Mouse (Mus musculus) stomach, embryonic 16.5 days (tissue): ENCODE measurements around the gene Gipc2. TPM values are rescaled to one million over a fixed set of nuclear protein-coding genes. Genes with fewer than 3 reads are reported as not detected.
A peak's percentile ranks its signal among the peaks of the same experiment; 100 is the strongest.
"Not testable (repeated sequence)": the region's sequence is repeated elsewhere in the genome, so short reads cannot be mapped to it uniquely, and the experiment has no call there.

Experiments used
- ATAC-seq: fragments of 200-750 bp; cut with Nextera tagmentation; 2 replicates; pipeline ENCODE4 v1.8.0; 2017; ENCODE audit warnings: moderate number of reproducible peaks, moderate TSS enrichment; ENCODE audit not compliant: insufficient read depth, low FRiP score
- H3K27ac ChIP-seq: fragments of 300-500 bp; sonication (generic); 2 replicates; pipeline ENCODE4 v1.5.1; 2014; ENCODE audit warnings: low read length
- H3K27me3 ChIP-seq: fragments of 300-500 bp; sonication (generic); 2 replicates; pipeline ENCODE4 v1.6.1; 2014; ENCODE audit warnings: low read length, control low read depth, mixed read lengths; ENCODE audit not compliant: control insufficient read depth, insufficient read depth
- H3K36me3 ChIP-seq: fragments of 300-500 bp; sonication (generic); 2 replicates; pipeline ENCODE4 v1.6.1; 2014; ENCODE audit warnings: low read length; ENCODE audit not compliant: control insufficient read depth, insufficient read depth
- H3K4me1 ChIP-seq: fragments of 300-500 bp; sonication (generic); 2 replicates; pipeline ENCODE4 v1.6.1; 2014; ENCODE audit warnings: low read length, control low read depth, mixed read lengths; ENCODE audit not compliant: control insufficient read depth, insufficient read depth
- H3K4me2 ChIP-seq: fragments of 300-500 bp; sonication (generic); 2 replicates; pipeline ENCODE4 v1.6.1; 2014; ENCODE audit warnings: low read depth, low read length, mixed read lengths
- H3K4me3 ChIP-seq: fragments of 300-500 bp; sonication (generic); replicated peaks from 2 replicates; pipeline ENCODE4 v1.5.1; 2014; ENCODE audit warnings: mild to moderate bottlenecking, low read length
- H3K9ac ChIP-seq: fragments of 300-500 bp; sonication (generic); 2 replicates; pipeline ENCODE4 v1.6.1; 2014; ENCODE audit warnings: low read length
- H3K9me3 ChIP-seq: fragments of 300-500 bp; sonication (generic); replicated peaks from 2 replicates; pipeline ENCODE4 v1.6.1; 2016; ENCODE audit warnings: low read length, control low read depth; ENCODE audit not compliant: control insufficient read depth
- WGBS: fragments of 180-500 bp; shearing (Covaris S2); extraction: QIAGEN DNeasy Blood & Tissue Kit; methylation state at CpG from one replicate; pipeline ENCODE4 v1.1.7; 2014; 5-methylcytosine and 5-hydroxymethylcytosine counted together
- polyA plus RNA-seq: library from polyadenylated mRNA; unstranded; fragments of >200 nt; fragmentation: Nextera tagmentation; extraction: Ambion mirVana; gene quantifications from 2 replicates; pipeline ENCODE4 v1.2.1, GENCODE M21; 2015

Gene Gipc2
- polyA plus RNA-seq, 1 experiment from 2014 or later = 59.9 TPM

DNA sequence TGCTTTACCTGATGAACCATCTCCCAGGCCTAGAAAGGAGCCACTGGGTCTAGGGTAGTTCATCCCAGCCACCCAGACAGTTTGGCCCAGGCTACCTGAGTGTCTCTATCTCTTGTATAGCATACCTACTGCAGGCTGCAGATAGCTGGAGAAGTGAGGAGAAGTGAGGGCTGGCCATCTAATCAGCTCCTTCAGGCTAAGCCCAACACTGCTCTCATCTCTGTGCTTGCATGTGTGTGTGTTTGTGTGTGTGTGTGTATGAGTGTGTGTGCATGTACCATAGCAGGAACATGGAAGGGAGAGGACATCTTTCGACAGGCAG is 13.6 kb downstream of the Gipc2 start:
- no peak overlapping the region for H3K4me3 ChIP-seq
- H3K4me1 ChIP-seq = peaks cover 10% of the 10 kb centered on the region; the same call in 1 of the 2 replicates
- WGBS = 81% methylated on average over 1 of the region's 1 CpGs
- H3K27ac ChIP-seq = no peak overlapping the region
- H3K27me3 ChIP-seq = no peaks in the 10 kb centered on the region
- no peak overlapping the region for H3K9ac ChIP-seq
- ATAC-seq = 0 out of 2 replicates have a peak, but pooled peaks have one; percentile 19
- H3K36me3 ChIP-seq = no peaks in the 10 kb centered on the region
- H3K4me2 ChIP-seq = no peak overlapping the region
- no peaks in the 10 kb centered on the region for H3K9me3 ChIP-seq

GRCm38 (mm10) chr3:152151725-152152482 is 14.1 kb downstream of the Gipc2 start:
- Histone ChIP-seq H3K4me2 (peak overlapping the region; percentile 28), H3K9ac (no peak overlapping the region), H3K4me1 (peaks cover 14% of the 10 kb centered on the region; the same call in 1 of the 2 replicates), H3K36me3 (no peaks in the 10 kb centered on the region), H3K27me3 (no peaks in the 10 kb centered on the region), H3K4me3 (no peak overlapping the region), H3K9me3 (no peaks in the 10 kb centered on the region), H3K27ac (no peak overlapping the region)
- peak; percentile 65 for ATAC-seq
- 59% methylated on average over 21 of the region's 29 CpGs for WGBS

DNA sequence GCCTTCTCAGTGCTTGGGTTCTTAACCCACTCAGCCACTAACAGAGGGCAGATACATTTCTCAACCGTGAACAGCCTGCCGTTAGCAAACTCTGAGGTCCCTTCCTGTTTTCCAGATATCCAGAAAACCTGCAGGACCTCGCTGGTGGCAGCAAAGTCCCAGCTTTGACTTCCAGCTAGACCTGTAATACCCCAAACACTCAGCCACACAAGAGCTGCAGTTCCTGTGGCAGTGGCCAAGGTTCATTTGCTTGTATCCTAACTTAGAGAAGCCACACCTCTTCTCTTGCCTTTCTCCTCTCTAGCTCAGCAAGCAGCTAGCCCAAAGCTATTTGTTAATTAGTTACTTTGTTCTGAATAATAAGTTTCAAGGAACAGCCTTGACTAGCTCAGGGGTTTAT is 16.2 kb downstream of the Gipc2 start:
- Histone ChIP-seq H3K9me3 (no peaks in the 10 kb centered on the region), H3K9ac (no peak overlapping the region), H3K4me1 (peaks cover 15% of the 10 kb centered on the region; the same call in 1 of the 2 replicates), H3K4me2 (no peak overlapping the region), H3K27me3 (no peaks in the 10 kb centered on the region), H3K36me3 (no peaks in the 10 kb centered on the region), H3K4me3 (no peak overlapping the region), H3K27ac (peak overlapping the region; percentile 8)
- WGBS = 39% methylated on average over 3 of the region's 3 CpGs
- no peak for ATAC-seq

- 56% methylated on average over 7 of the region's 7 CpGs for WGBS
- no peaks in the 10 kb centered on the region for H3K36me3 ChIP-seq
- peaks cover 15% of the 10 kb centered on the region; the same call in 1 of the 2 replicates for H3K4me1 ChIP-seq
- H3K27ac ChIP-seq = peak overlapping the region; percentile 8; the same call in 1 of the 2 replicates
- H3K27me3 ChIP-seq = no peaks in the 10 kb centered on the region
- H3K4me3 ChIP-seq = no peak overlapping the region
- H3K4me2 ChIP-seq = no peak overlapping the region
- ATAC-seq = no peak
- H3K9me3 ChIP-seq = no peaks in the 10 kb centered on the region
- no peak overlapping the region for H3K9ac ChIP-seq
These were observed 16.6 kb downstream of the Gipc2 start for GRCm38 (mm10) chr3:152149449-152149848.

- no peak overlapping the region for H3K9ac ChIP-seq
- no peak overlapping the region for H3K4me3 ChIP-seq
- H3K36me3 ChIP-seq = no peaks in the 10 kb centered on the region
- no peaks in the 10 kb centered on the region for H3K27me3 ChIP-seq
- H3K4me2 ChIP-seq = no peak overlapping the region
- H3K27ac ChIP-seq = no peak overlapping the region
- H3K9me3 ChIP-seq = no peaks in the 10 kb centered on the region
- H3K4me1 ChIP-seq = peaks cover 12% of the 10 kb centered on the region; the same call in 1 of the 2 replicates
- peak; percentile 63; the same call in 1 of the 2 replicates for ATAC-seq
- WGBS = 54% methylated on average over 12 of the region's 12 CpGs
These were observed 18.8 kb downstream of the Gipc2 start for GRCm38 (mm10) chr3:152147085-152147831.

DNA sequence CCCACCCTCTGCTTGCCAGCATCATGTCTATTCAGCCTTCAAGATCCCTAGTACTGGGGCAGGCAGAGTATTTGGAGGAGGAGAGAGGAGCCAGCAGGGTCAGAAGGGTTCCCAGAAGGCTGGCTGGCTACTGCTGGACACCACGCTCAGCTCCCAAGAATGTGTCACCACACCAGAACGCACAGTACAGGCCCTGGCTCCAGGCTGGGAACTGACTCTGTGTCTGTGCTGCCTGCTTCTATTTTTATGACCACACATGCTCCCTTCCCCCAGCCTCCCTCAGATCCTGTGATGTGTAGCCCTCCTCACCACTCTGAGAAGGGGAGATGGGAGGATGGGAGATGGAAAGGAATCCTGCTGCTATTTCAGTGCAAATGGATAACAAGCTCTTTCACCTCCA is 20.8 kb downstream of the Gipc2 start:
- peak; percentile 67 for ATAC-seq
- Histone ChIP-seq H3K9me3 (no peaks in the 10 kb centered on the region), H3K36me3 (no peaks in the 10 kb centered on the region), H3K4me2 (no peak overlapping the region), H3K4me3 (no peak overlapping the region), H3K4me1 (peaks cover 8% of the 10 kb centered on the region; the same call in 1 of the 2 replicates), H3K9ac (no peak overlapping the region), H3K27ac (no peak overlapping the region), H3K27me3 (no peaks in the 10 kb centered on the region)
- WGBS = 49% methylated on average over 2 of the region's 2 CpGs

DNA sequence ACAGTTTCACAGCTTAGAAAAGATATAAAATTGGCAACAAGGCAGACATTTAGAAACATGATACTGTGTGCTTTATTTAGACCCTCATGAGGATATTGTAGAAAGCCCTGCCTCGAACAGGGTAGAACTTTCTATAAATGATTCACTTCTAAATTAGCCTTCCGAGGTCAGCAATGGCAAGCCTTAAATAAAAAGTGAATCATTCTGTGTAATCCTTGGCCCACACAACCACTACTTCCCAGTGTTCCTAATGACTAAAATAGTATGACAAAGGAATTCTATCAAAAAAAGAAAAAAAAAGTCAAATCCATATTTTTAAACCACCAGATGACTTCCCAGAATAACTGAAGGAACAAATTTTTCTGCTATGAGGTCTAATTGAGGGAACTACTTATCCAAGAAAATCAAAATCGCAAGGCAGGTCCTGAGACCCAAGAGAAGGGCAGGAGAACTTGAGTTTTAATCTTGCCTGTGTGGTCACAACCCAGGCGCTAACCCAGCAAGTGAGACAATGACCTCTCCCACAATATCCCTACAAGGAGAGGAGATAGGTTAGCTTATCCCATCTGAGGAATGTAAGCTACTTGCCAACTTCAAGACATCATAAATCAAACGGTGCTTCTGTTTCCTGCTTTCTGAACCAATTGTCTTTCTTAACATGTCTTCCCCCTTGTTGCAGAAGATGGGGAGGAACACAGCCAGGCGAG is 22.9 kb downstream of the Gipc2 start:
- H3K9me3 ChIP-seq = no peaks in the 10 kb centered on the region
- 49% methylated on average over 6 of the region's 6 CpGs for WGBS
- 0 out of 2 replicates have a peak overlapping the region, but pooled peaks have one; percentile 21 for H3K27ac ChIP-seq
- peaks cover 8% of the 10 kb centered on the region; the same call in 1 of the 2 replicates for H3K4me1 ChIP-seq
- H3K4me3 ChIP-seq = no peak overlapping the region
- no peaks in the 10 kb centered on the region for H3K27me3 ChIP-seq
- H3K9ac ChIP-seq = no peak overlapping the region
- no peak overlapping the region for H3K4me2 ChIP-seq
- ATAC-seq = no peak
- H3K36me3 ChIP-seq = no peaks in the 10 kb centered on the region

- 63% methylated on average over 3 of the region's 3 CpGs for WGBS
- H3K27me3 ChIP-seq = no peaks in the 10 kb centered on the region
- no peak overlapping the region for H3K27ac ChIP-seq
- H3K9me3 ChIP-seq = no peaks in the 10 kb centered on the region
- no peaks in the 10 kb centered on the region for H3K36me3 ChIP-seq
- peaks cover 3% of the 10 kb centered on the region; the same call in 1 of the 2 replicates for H3K4me1 ChIP-seq
- H3K9ac ChIP-seq = no peak overlapping the region
- no peak for ATAC-seq
- H3K4me3 ChIP-seq = no peak overlapping the region
- no peak overlapping the region for H3K4me2 ChIP-seq
These were observed 23.9 kb downstream of the Gipc2 start for GRCm38 (mm10) chr3:152142146-152142545.

DNA sequence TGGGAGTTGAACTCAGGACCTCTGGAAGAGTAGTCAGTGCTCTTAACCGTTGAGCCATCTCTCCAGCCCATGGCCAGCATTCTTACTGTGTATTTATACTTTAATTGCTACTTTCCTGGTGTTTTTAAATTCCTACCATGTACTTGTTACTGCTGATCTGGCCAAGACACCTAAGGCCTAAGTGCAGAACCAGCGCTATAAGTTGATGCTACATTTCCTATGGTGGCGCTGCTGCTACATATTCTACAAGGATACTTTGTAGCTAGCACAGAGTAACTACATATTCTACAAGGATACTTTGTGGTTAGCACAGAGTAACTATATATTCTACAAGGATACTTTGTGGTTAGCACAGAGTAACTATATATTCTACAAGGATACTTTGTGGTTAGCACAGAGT is 26.7 kb downstream of the Gipc2 start:
- H3K27me3 ChIP-seq, H3K4me3 ChIP-seq, H3K9me3 ChIP-seq, ATAC-seq, H3K27ac ChIP-seq, H3K4me2 ChIP-seq, H3K36me3 ChIP-seq, H3K9ac ChIP-seq, H3K4me1 ChIP-seq: not testable (repeated sequence)
- 88% methylated on average over 3 of the region's 3 CpGs for WGBS
